21 mouse cellular contexts compared by ENCODE assay signal in genomic region chr1:153140265-153140664, GRCm38 (mm10). TPM values are rescaled to one million over a fixed set of nuclear protein-coding genes. Genes with fewer than 3 reads are reported as not detected.
DNase-seq lines count a peak whose midpoint lies in the region; ATAC-seq and TF ChIP-seq lines count a peak whose summit lies in the region.
"Had no signal": no experiment of that assay in that cellular context is flagged by ENCODE, and none has a peak within 500 bp of the region (broad histone marks: within the 10 kb centered on the region; RNA-seq: fewer than 3 reads in every experiment).

No protein-coding gene starts in this region.

- TF ChIP-seq RAD21 in MEL (IDR thresholded peaks at IDR 0.05; ENCODE audit: low read depth, low read length), result no peak

- no peak for TF ChIP-seq EP300 in MEL (IDR thresholded peaks at IDR 0.05; ENCODE audit: low read depth in 1 of 2, low read length in 2 of 2)

- H3K9ac ChIP-seq in heart, embryonic 13.5 days, result peak overlapping the region; percentile 20; the same call in 1 of the 2 replicates
- H3K9ac ChIP-seq in lung, embryonic 14.5 days, result no peak overlapping the region
- no peak overlapping the region for H3K9ac ChIP-seq in MEL (ENCODE audit: control insufficient read depth, low read depth, low read length, poor library complexity, severe bottlenecking)
- H3K9ac ChIP-seq in intestine, embryonic 14.5 days (ENCODE audit: low read length), result no peak overlapping the region
- H3K9ac ChIP-seq: embryonic facial prominence, embryonic 12.5 days; hindbrain, embryonic 13.5 days; liver, embryonic 13.5 days; midbrain, embryonic 13.5 days had no signal

- no peak overlapping the region for H3K4me2 ChIP-seq in heart, embryonic 13.5 days
- no peak overlapping the region for H3K4me2 ChIP-seq in lung, embryonic 14.5 days
- H3K4me2 ChIP-seq in intestine, embryonic 14.5 days (ENCODE audit: low read length), result 0 out of 2 replicates have a peak overlapping the region, but pooled peaks have one; percentile 13
- H3K4me2 ChIP-seq: embryonic facial prominence, embryonic 12.5 days; heart, embryonic 11.5 days; hindbrain, embryonic 13.5 days; liver, embryonic 13.5 days; midbrain, embryonic 13.5 days had no signal

- 70% methylated on average over 11 of the region's 11 CpGs for WGBS in heart, embryonic 13.5 days
- WGBS in lung, embryonic 14.5 days, result 45% methylated on average over 11 of the region's 11 CpGs
- 59% methylated on average over 11 of the region's 11 CpGs for WGBS in intestine, embryonic 14.5 days

- no peaks in the 10 kb centered on the region for H3K27me3 ChIP-seq in heart, embryonic 13.5 days (replicated peaks)
- H3K27me3 ChIP-seq in lung, embryonic 14.5 days (ENCODE audit: insufficient read depth, low read length), result no peaks in the 10 kb centered on the region
- no peaks in the 10 kb centered on the region; a peak in 1 of 4 replicates for H3K27me3 ChIP-seq in MEL (ENCODE audit: control insufficient read depth in 1 of 2, insufficient read depth in 2 of 2, low read length in 2 of 2)
- no peaks in the 10 kb centered on the region for H3K27me3 ChIP-seq in intestine, embryonic 14.5 days (replicated peaks; ENCODE audit: control insufficient read depth, insufficient read depth, low read length)
- H3K27me3 ChIP-seq: embryonic facial prominence, embryonic 12.5 days; hindbrain, embryonic 13.5 days; liver, embryonic 13.5 days; midbrain, embryonic 13.5 days; Patski had no signal

- H3K79me2 ChIP-seq in MEL (ENCODE audit: control insufficient read depth, insufficient read depth, low read length, poor library complexity), result no peaks in the 10 kb centered on the region

- no peaks in the 10 kb centered on the region for H3K9me3 ChIP-seq in heart, embryonic 13.5 days
- no peaks in the 10 kb centered on the region for H3K9me3 ChIP-seq in lung, embryonic 14.5 days (ENCODE audit: low read depth, low read length)
- no peaks in the 10 kb centered on the region for H3K9me3 ChIP-seq in MEL (replicated peaks; ENCODE audit: insufficient read depth, low read length)
- H3K9me3 ChIP-seq in intestine, embryonic 14.5 days (ENCODE audit: control insufficient read depth, low read length), result no peaks in the 10 kb centered on the region
- H3K9me3 ChIP-seq: embryonic facial prominence, embryonic 12.5 days; hindbrain, embryonic 13.5 days; liver, embryonic 13.5 days; midbrain, embryonic 13.5 days had no signal

- TF ChIP-seq CTCF in lung, embryonic 14.5 days (IDR thresholded peaks at IDR 0.05; ENCODE audit: low read depth), result no peak
- TF ChIP-seq CTCF in MEL (IDR thresholded peaks at IDR 0.05 in 2 of 3, conservative IDR thresholded peaks at IDR 0.05 in 1 of 3; ENCODE audit: control insufficient read depth in 1 of 3, insufficient read depth in 1 of 3, low read depth in 2 of 3, low read length in 3 of 3, poor library complexity in 1 of 3, severe bottlenecking in 1 of 3), result no peak

- no peaks in the 10 kb centered on the region for H3K36me3 ChIP-seq in heart, embryonic 13.5 days
- no peaks in the 10 kb centered on the region for H3K36me3 ChIP-seq in lung, embryonic 14.5 days (ENCODE audit: insufficient read depth)
- peaks cover 0 to 7% of the 10 kb centered on the region in 2 experiments; a peak in 2 of 4 replicates for H3K36me3 ChIP-seq in MEL (ENCODE audit: control insufficient read depth in 1 of 2, insufficient read depth in 2 of 2, low read length in 2 of 2)
- no peaks in the 10 kb centered on the region for H3K36me3 ChIP-seq in intestine, embryonic 14.5 days (ENCODE audit: control insufficient read depth, insufficient read depth, low read length)
- H3K36me3 ChIP-seq: embryonic facial prominence, embryonic 12.5 days; hindbrain, embryonic 13.5 days; liver, embryonic 13.5 days; midbrain, embryonic 13.5 days had no signal

- no peak for DNase-seq in heart, postnatal 10 days
- DNase-seq in lung, embryonic 14.5 days, result peak; percentile 24
- DNase-seq in lung, postnatal 4 days, result no peak
- DNase-seq in MEL (ENCODE audit: low read depth, low spot score), result peak; percentile 10
- DNase-seq in intestine, embryonic 14.5 days (ENCODE audit: low spot score), result no peak
- no peak for DNase-seq in left cerebral cortex, postnatal 14 days (ENCODE audit: low spot score in 2 of 2)
- DNase-seq: cerebellum, adult 2 months; gastrocnemius, postnatal 25 days; left cerebral cortex, postnatal 4 days; liver, embryonic 13.5 days; right cerebral cortex, postnatal 4 days had no signal

- H3K27ac ChIP-seq in heart, embryonic 13.5 days (replicated peaks), result 0 out of 2 replicates have a peak overlapping the region, but pooled peaks have one; percentile 30
- H3K27ac ChIP-seq in lung, embryonic 14.5 days (ENCODE audit: low read depth), result peak overlapping the region; percentile 79
- no peak overlapping the region for H3K27ac ChIP-seq in MEL (ENCODE audit: control insufficient read depth, low read depth, low read length)
- 0 out of 2 replicates have a peak overlapping the region, but pooled peaks have one; percentile 14 for H3K27ac ChIP-seq in intestine, embryonic 14.5 days (ENCODE audit: low read depth)
- H3K27ac ChIP-seq: embryonic facial prominence, embryonic 12.5 days; hindbrain, embryonic 13.5 days; liver, embryonic 13.5 days; macrophage; midbrain, embryonic 13.5 days had no signal

- no peak overlapping the region for H3K4me3 ChIP-seq in heart, embryonic 13.5 days
- no peak overlapping the region for H3K4me3 ChIP-seq in lung, embryonic 14.5 days (ENCODE audit: low read depth, low read length)
- no peak overlapping the region; a peak in 1 of 4 replicates for H3K4me3 ChIP-seq in MEL (ENCODE audit: control insufficient read depth in 1 of 2, insufficient read depth in 1 of 2, low read depth in 2 of 2, low read length in 2 of 2)
- H3K4me3 ChIP-seq in intestine, embryonic 14.5 days (ENCODE audit: low read depth, low read length), result no peak overlapping the region
- H3K4me3 ChIP-seq: embryonic facial prominence, embryonic 12.5 days; hindbrain, embryonic 13.5 days; liver, embryonic 13.5 days; midbrain, embryonic 13.5 days had no signal

- intact Hi-C loops in heart, postnatal 10 days (cut with DNase I), result no loop called here
- intact Hi-C loops in left cerebral cortex, postnatal 14 days (cut with DNase I), result no loop called here

- TF ChIP-seq POLR2A in MEL (IDR thresholded peaks at IDR 0.05; ENCODE audit: control insufficient read depth in 1 of 2, insufficient read depth in 1 of 2, low read depth in 1 of 2, low read length in 2 of 2, poor library complexity in 1 of 2), result no peak

- peaks cover 38% of the 10 kb centered on the region for H3K4me1 ChIP-seq in heart, embryonic 13.5 days
- H3K4me1 ChIP-seq in lung, embryonic 14.5 days (ENCODE audit: insufficient read depth), result peaks cover 22% of the 10 kb centered on the region
- peaks cover 0 to 19% of the 10 kb centered on the region in 2 experiments; a peak in 2 of 4 replicates for H3K4me1 ChIP-seq in MEL (ENCODE audit: control insufficient read depth in 1 of 2, insufficient read depth in 2 of 2, low read length in 2 of 2)
- peaks cover 27% of the 10 kb centered on the region for H3K4me1 ChIP-seq in intestine, embryonic 14.5 days (replicated peaks; ENCODE audit: control insufficient read depth, insufficient read depth, low read length)
- H3K4me1 ChIP-seq: embryonic facial prominence, embryonic 12.5 days; midbrain, embryonic 13.5 days had no signal

- ATAC-seq in heart, embryonic 13.5 days (ENCODE audit: extremely low read depth, insufficient number of reproducible peaks, low FRiP score, low TSS enrichment), result no peak
- no peak for ATAC-seq in lung, embryonic 14.5 days (ENCODE audit: insufficient read depth)
- ATAC-seq in intestine, embryonic 14.5 days (replicated peaks; ENCODE audit: low FRiP score, low TSS enrichment, low read depth), result no peak
- ATAC-seq in granulocyte monocyte progenitor cell, adult 5-6 weeks (replicated peaks; ENCODE audit: poor library complexity, severe bottlenecking), result no peak
- ATAC-seq: midbrain, embryonic 13.5 days; Patski had no signal

TF ChIP-seq in MEL, 35 proteins besides CTCF, POLR2A, EP300 and RAD21:
- no peak for TF ChIP-seq NRF1 (IDR thresholded peaks at IDR 0.05; ENCODE audit: insufficient read depth, low read depth, low read length, poor library complexity, severe bottlenecking)
- no peak for TF ChIP-seq USF2 (IDR thresholded peaks at IDR 0.05; ENCODE audit: borderline replicate concordance in 1 of 2, insufficient read depth in 1 of 2, low read depth in 1 of 2, low read length in 2 of 2)
- TF ChIP-seq ZMIZ1 (IDR thresholded peaks at IDR 0.05; ENCODE audit: low read depth, low read length), result no peak
- no peak for TF ChIP-seq MAZ (IDR thresholded peaks at IDR 0.05; ENCODE audit: low read depth, low read length)
- no peak for TF ChIP-seq ETS1 (IDR thresholded peaks at IDR 0.05; ENCODE audit: low read depth, low read length)
- no peak for TF ChIP-seq TCF12 (IDR thresholded peaks at IDR 0.05; ENCODE audit: low read depth, low read length)
- TF ChIP-seq USF1 (IDR thresholded peaks at IDR 0.05; ENCODE audit: low read depth, low read length), result no peak
- TF ChIP-seq MYB (IDR thresholded peaks at IDR 0.05; ENCODE audit: low read depth, low read length), result no peak
- no peak for TF ChIP-seq CHD1 (IDR thresholded peaks at IDR 0.05; ENCODE audit: low read depth, low read length)
- TF ChIP-seq ZKSCAN1 (IDR thresholded peaks at IDR 0.05; ENCODE audit: low read depth, low read length), result no peak
- no peak for TF ChIP-seq POLR2AphosphoS5 (IDR thresholded peaks at IDR 0.05; ENCODE audit: borderline replicate concordance, low read depth, low read length)
- TF ChIP-seq BHLHE40 (IDR thresholded peaks at IDR 0.05; ENCODE audit: borderline replicate concordance, low read depth, low read length), result no peak

RNA-seq across cellular contexts. Expression of gene Lamc2, which starts 46.0 kb away (rescaled TPM):
- polyA plus RNA-seq in heart, embryonic 13.5 days (2015; fragmentation: Nextera tagmentation; extraction: Ambion mirVana), result 10.0 and 10.4 TPM in 2 replicates
- total RNA-seq in heart, postnatal 10 days (2021), result 10 to 100 TPM in 1 of 2 experiments, 1 to 10 TPM in 1; 9.2 to 13.4 TPM
- polyA plus RNA-seq in lung, embryonic 14.5 days (2014; fragmentation: Nextera tagmentation; extraction: Ambion mirVana), result 55.7 and 55.9 TPM in 2 replicates
- total RNA-seq in MEL (2012; rRNA removed), result 0.03 and 0.04 TPM in 2 replicates
- under 1 TPM in 1 of 2 experiments, not detected in 1; 0.03 TPM for polyA plus RNA-seq in MEL (2012; ENCODE audit: insufficient read depth in 1 of 2, insufficient read length in 2 of 2, low read depth in 1 of 2, low replicate concordance in 2 of 2, missing spikeins in 1 of 2)
- polyA plus RNA-seq in intestine, embryonic 14.5 days (2014; fragmentation: Nextera tagmentation; extraction: Ambion mirVana), result 9.2 and 10.8 TPM in 2 replicates
- not detected in 2 replicates for total RNA-seq in granulocyte monocyte progenitor cell, adult 5-6 weeks (2014; fragmentation: Nextera tagmentation)
- not detected in 2 replicates for total RNA-seq in granulocyte monocyte progenitor cell, adult 5-6 weeks (2017)
- total RNA-seq in left cerebral cortex, postnatal 14 days (2021), result 1 to 10 TPM; 2.8 to 6.2 TPM
- total RNA-seq: common myeloid progenitor, adult 5-6 weeks; neutrophil, adult 5-6 weeks had no signal
- polyA plus RNA-seq: macrophage had no signal

Comparison
In these comparisons a context has a peak if more than half of its experiments do, and no peak if none do; other contexts are left out.
1. DNase-seq: peak in lung, embryonic 14.5 days (single experiment) and MEL (single experiment); none in heart, postnatal 10 days (0 of 2), lung, postnatal 4 days (0 of 2), intestine, embryonic 14.5 days (single experiment) and left cerebral cortex, postnatal 14 days (0 of 2).